9 mouse cellular contexts compared by ENCODE assay signal in the genomic region with DNA sequence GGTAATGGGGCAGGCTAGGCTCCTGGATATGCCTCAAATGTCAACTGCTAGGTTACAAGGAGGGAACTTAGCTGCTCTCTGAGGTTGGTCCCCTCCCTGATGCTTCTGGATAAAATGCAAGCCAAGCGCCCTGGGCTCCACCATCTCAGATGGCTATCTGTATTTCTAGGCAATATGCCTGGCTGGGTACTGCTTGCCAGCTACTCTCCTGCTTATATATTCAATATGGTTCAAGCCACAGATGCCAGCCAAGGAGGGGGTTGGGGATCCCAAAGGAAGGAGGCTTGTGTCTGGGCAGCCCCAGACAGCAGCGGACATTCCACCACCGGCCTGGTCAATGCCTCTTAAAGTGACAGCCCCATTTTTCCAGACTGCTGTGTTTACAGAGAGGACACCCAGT. TPM values are rescaled to one million over a fixed set of nuclear protein-coding genes. Genes with fewer than 3 reads are reported as not detected.
A peak's percentile ranks its signal among the peaks of the same experiment; 100 is the strongest.
DNase-seq lines count a peak whose midpoint lies in the region; ATAC-seq lines count a peak whose summit lies in the region.
"Had no signal": no experiment of that assay in that cellular context is flagged by ENCODE, and none has a peak within 500 bp of the region (broad histone marks: within the 10 kb centered on the region; RNA-seq: fewer than 3 reads in every experiment).

No protein-coding gene starts in this region.

- no peak for ATAC-seq in hindbrain, embryonic 11.5 days (ENCODE audit: low FRiP score)
- no peak for ATAC-seq in midbrain, embryonic 12.5 days (ENCODE audit: low FRiP score, low read depth)

- 31% methylated on average over 3 of the region's 3 CpGs for WGBS in hindbrain, embryonic 11.5 days
- WGBS in midbrain, embryonic 12.5 days = 25% methylated on average over 3 of the region's 3 CpGs

- peak overlapping the region; percentile 79 for H3K27ac ChIP-seq in hindbrain, embryonic 11.5 days (ENCODE audit: low read depth, low read length)
- peak overlapping the region; percentile 82 for H3K27ac ChIP-seq in midbrain, embryonic 12.5 days (replicated peaks)
- H3K27ac ChIP-seq: liver, embryonic 15.5 days had no signal

- H3K4me2 ChIP-seq in hindbrain, embryonic 11.5 days (replicated peaks; ENCODE audit: low read depth, low read length) = peak overlapping the region; percentile 99
- peak overlapping the region; percentile 94 for H3K4me2 ChIP-seq in midbrain, embryonic 12.5 days (replicated peaks)
- H3K4me2 ChIP-seq: liver, embryonic 15.5 days had no signal

- DNase-seq in kidney, adult 11 months = peak; percentile 63
- no peak for DNase-seq in kidney, postnatal 14 days
- peak; percentile 88 for DNase-seq in cerebellum, adult 11-12 months
- DNase-seq in hindbrain, embryonic 11.5 days (ENCODE audit: low spot score) = peak; percentile 14
- no peak for DNase-seq in spleen, postnatal 4 days (ENCODE audit: low spot score in 2 of 2)
- no peak for DNase-seq in gastrocnemius, postnatal 14 days
- DNase-seq in T-cell, adult 2 months (ENCODE audit: low spot score) = no peak

- intact Hi-C loops in gastrocnemius, postnatal 14 days (cut with DNase I; ENCODE audit: low total_unique reads) = no loop called here

- peak overlapping the region; percentile 36; the same call in 1 of the 2 replicates for H3K9ac ChIP-seq in hindbrain, embryonic 11.5 days (ENCODE audit: low read depth, low read length)
- H3K9ac ChIP-seq in midbrain, embryonic 12.5 days (replicated peaks) = no peak overlapping the region
- H3K9ac ChIP-seq: liver, embryonic 15.5 days had no signal

- no peak overlapping the region; the same call in 1 of the 2 replicates for H3K4me3 ChIP-seq in hindbrain, embryonic 11.5 days (ENCODE audit: low read depth, low read length)
- peak overlapping the region; percentile 63 for H3K4me3 ChIP-seq in midbrain, embryonic 12.5 days
- H3K4me3 ChIP-seq: liver, embryonic 15.5 days had no signal

- H3K36me3 ChIP-seq in hindbrain, embryonic 11.5 days (ENCODE audit: control insufficient read depth, insufficient read depth, low read length) = no peaks in the 10 kb centered on the region
- no peaks in the 10 kb centered on the region for H3K36me3 ChIP-seq in midbrain, embryonic 12.5 days
- H3K36me3 ChIP-seq: liver, embryonic 15.5 days had no signal

- H3K4me1 ChIP-seq in hindbrain, embryonic 11.5 days (replicated peaks; ENCODE audit: control insufficient read depth, insufficient read depth, low read length) = 0 out of 2 replicates have a peak, but pooled peaks cover 2% of the 10 kb centered on the region
- peaks cover 36% of the 10 kb centered on the region for H3K4me1 ChIP-seq in midbrain, embryonic 12.5 days

- peaks cover 10% of the 10 kb centered on the region; the same call in 1 of the 2 replicates for H3K27me3 ChIP-seq in hindbrain, embryonic 11.5 days (ENCODE audit: control insufficient read depth, insufficient read depth, low read length)
- H3K27me3 ChIP-seq in midbrain, embryonic 12.5 days = peaks cover 50% of the 10 kb centered on the region

- H3K9me3 ChIP-seq in hindbrain, embryonic 11.5 days (ENCODE audit: control insufficient read depth, low read length) = no peaks in the 10 kb centered on the region
- no peaks in the 10 kb centered on the region for H3K9me3 ChIP-seq in midbrain, embryonic 12.5 days
- H3K9me3 ChIP-seq: liver, embryonic 15.5 days had no signal

RNA-seq across cellular contexts. Expression of a gene that starts 1.6 kb away (rescaled TPM):
- polyA plus RNA-seq in hindbrain, embryonic 11.5 days (2014; fragmentation: Nextera tagmentation; extraction: Ambion mirVana) = 4.8 and 6.2 TPM in 2 replicates
- 10.0 and 10.3 TPM in 2 replicates for polyA plus RNA-seq in midbrain, embryonic 12.5 days (2016; fragmentation: Nextera tagmentation; extraction: Ambion mirVana)
- total RNA-seq in gastrocnemius, postnatal 14 days (2021) = under 1 TPM; 0.53 to 0.90 TPM

RNA-seq across cellular contexts. Expression of a gene that starts 2.9 kb away (rescaled TPM):
- 1.7 and 2.2 TPM in 2 replicates for polyA plus RNA-seq in hindbrain, embryonic 11.5 days (2014; fragmentation: Nextera tagmentation; extraction: Ambion mirVana)
- 1.0 and 1.2 TPM in 2 replicates for polyA plus RNA-seq in midbrain, embryonic 12.5 days (2016; fragmentation: Nextera tagmentation; extraction: Ambion mirVana)
- under 1 TPM; 0.66 TPM for total RNA-seq in gastrocnemius, postnatal 14 days (2021)

RNA-seq across cellular contexts. Expression of a gene that starts 30.6 kb away (rescaled TPM):
- polyA plus RNA-seq in hindbrain, embryonic 11.5 days (2014; fragmentation: Nextera tagmentation; extraction: Ambion mirVana) = 0.31 and 0.66 TPM in 2 replicates
- 1.0 and 1.7 TPM in 2 replicates for polyA plus RNA-seq in midbrain, embryonic 12.5 days (2016; fragmentation: Nextera tagmentation; extraction: Ambion mirVana)
- 1 to 10 TPM; 5.6 to 7.4 TPM for total RNA-seq in gastrocnemius, postnatal 14 days (2021)

RNA-seq across cellular contexts. Expression of a gene that starts 40.7 kb away (rescaled TPM):
- 26.7 and 29.8 TPM in 2 replicates for polyA plus RNA-seq in hindbrain, embryonic 11.5 days (2014; fragmentation: Nextera tagmentation; extraction: Ambion mirVana)
- polyA plus RNA-seq in midbrain, embryonic 12.5 days (2016; fragmentation: Nextera tagmentation; extraction: Ambion mirVana) = 28.0 and 29.3 TPM in 2 replicates
- 10 to 100 TPM; 40.4 to 60.3 TPM for total RNA-seq in gastrocnemius, postnatal 14 days (2021)

RNA-seq across cellular contexts. Expression of a gene that starts 41.2 kb away (rescaled TPM):
- polyA plus RNA-seq in hindbrain, embryonic 11.5 days (2014; fragmentation: Nextera tagmentation; extraction: Ambion mirVana) = 180 and 205 TPM in 2 replicates
- 174 and 182 TPM in 2 replicates for polyA plus RNA-seq in midbrain, embryonic 12.5 days (2016; fragmentation: Nextera tagmentation; extraction: Ambion mirVana)
- 100 to 1,000 TPM; 103 to 108 TPM for total RNA-seq in gastrocnemius, postnatal 14 days (2021)

Comparison
In these comparisons a context has a peak if more than half of its experiments do, and no peak if none do; other contexts are left out.
1. DNase-seq: peak in kidney, adult 11 months (single experiment), cerebellum, adult 11-12 months (single experiment) and hindbrain, embryonic 11.5 days (single experiment); none in kidney, postnatal 14 days (single experiment), spleen, postnatal 4 days (0 of 2), gastrocnemius, postnatal 14 days (single experiment) and T-cell, adult 2 months (single experiment).